Mouse (Mus musculus) Patski (cell line): ENCODE data around the gene 4833423E24Rik. TPM values are rescaled to one million over a fixed set of nuclear protein-coding genes. Genes with fewer than 3 reads are reported as not detected.

ENCODE experiments used
- ATAC-seq: fragments of 100-300 bp; one replicate; pipeline ENCODE4 v1.8.0; 2021
- CTCF ChIA-PET: fragments of 350-600 bp; sonication (Branson Sonifier 250); formaldehyde crosslinking; loops from one replicate; lab custom pipeline; 2022; ENCODE audit warnings: inconsistent platforms; lab: Charles Lee
- POLR2A ChIA-PET: fragments of 350-600 bp; sonication (Branson Sonifier 250); formaldehyde crosslinking; loops from one replicate; lab custom pipeline; 2022; ENCODE audit warnings: antibody characterized with exemption, inconsistent platforms; lab: Charles Lee
- DNase-seq: peaks from one replicate; pipeline ENCODE4 v3.0.0-alpha.2; 2011; ENCODE audit warnings: low read depth, low spot score
- H3K27me3 ChIP-seq: fragments of 371-371 bp; one replicate; pipeline ENCODE4 v1.5.1; 2021
- CTCF ChIP-seq: fragments of 100-300 bp; IDR thresholded peaks from one replicate; pipeline ENCODE4 v1.5.1; 2021
- in situ Hi-C: fragments of 300-500 bp; cut with MboI; formaldehyde crosslinking; loops from 3 replicates; pipeline ENCODE4 v1.11.1; 2018; ENCODE audit warnings: low pct_unique_long_range_greater_than_20kb, mixed read lengths
- polyA plus RNA-seq: library from polyadenylated mRNA; unstranded; gene quantifications from one replicate; pipeline ENCODE4 v1.2.3, GENCODE M21; 2021

The 4833423E24Rik gene
- polyA plus RNA-seq, result not detected

DNA sequence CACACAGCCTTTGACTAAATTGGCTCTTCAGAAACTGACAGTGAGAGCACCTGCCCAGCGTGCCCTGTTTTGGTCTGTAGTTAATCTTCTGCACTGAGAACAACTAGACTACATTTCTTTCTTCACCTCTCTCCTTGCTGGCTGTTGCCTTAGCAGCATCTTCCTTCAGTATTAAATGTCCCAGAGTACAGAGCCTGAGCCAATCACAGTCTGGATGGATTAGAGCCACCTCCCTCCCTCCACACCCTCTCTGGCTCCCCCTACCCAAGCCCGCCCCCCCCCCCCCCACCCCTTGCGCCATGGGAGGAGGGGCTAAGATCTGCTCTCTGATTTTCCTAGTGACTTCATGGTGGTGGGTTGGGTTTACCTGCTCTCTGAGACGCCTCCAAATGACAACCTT, at the start of gene 4833423E24Rik:
Gene 4833423E24Rik (minus strand): TSS at position 146 of the 400 bp plus-strand sequence.
- POLR2A ChIA-PET, result no interaction called here
- no peak for DNase-seq
- ATAC-seq, result no peak
- in situ Hi-C loops, result no loop called here
- CTCF ChIA-PET, result no interaction called here
- no peak for TF ChIP-seq CTCF
- H3K27me3 ChIP-seq, result peaks cover 3% of the 10 kb centered on the region

DNA sequence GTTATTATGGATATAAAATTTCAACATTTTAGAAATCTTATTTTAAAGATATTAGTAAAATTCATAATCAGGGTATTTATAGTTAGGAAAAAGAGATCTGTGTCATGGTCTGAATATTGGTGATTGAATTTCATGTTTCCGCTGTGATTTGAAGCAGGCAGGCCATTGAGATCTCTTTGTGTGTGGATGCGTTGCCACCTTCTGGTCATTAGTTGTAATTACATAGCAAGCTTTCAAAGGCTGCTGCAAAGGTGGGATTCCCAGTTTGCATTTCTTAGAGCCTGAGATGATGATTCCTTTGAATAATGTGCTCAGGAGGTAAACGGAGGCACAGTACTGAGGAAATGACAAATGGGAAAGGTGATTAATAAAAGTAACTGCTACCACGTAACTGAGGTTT, 42.4 kb upstream of the 4833423E24Rik start:
- CTCF ChIA-PET, result interaction anchor here (1.5 kb wide), 1 partner anchor 438 kb away, joined by 9 read pairs; no protein-coding TSS in a partner anchor
- ATAC-seq, result no peak
- in situ Hi-C loops, result loop anchor here (5.0 to 10.0 kb wide), 3 partner anchors 316 to 539 kb away; no protein-coding TSS in a partner anchor

DNA sequence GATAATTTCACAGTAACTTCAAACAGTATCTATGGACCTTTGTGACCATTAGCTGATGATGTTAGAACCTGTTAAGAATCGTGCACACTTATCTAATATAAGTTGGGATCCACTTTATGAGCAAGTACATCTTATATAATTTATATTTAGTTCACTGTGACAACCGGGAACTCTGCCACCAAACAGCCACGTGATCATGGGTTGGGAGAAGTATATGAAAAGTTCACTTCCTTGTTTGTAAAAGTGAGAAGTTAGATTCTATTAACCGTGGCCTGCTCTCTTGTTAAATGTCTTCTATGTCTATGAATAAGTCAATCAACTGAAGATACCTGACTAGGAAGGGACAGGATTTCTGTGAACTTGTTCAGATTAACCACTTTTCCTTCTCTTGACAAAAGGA, 41.4 kb upstream of the 4833423E24Rik start:
- no peak for TF ChIP-seq CTCF
- CTCF ChIA-PET, result interaction anchor here (1.5 to 1.8 kb wide), 2 partner anchors 314 to 437 kb away, joined by 7 to 9 read pairs; no protein-coding TSS in a partner anchor
- H3K27me3 ChIP-seq, result peaks cover 5% of the 10 kb centered on the region
- in situ Hi-C loops, result loop anchor here (5.0 to 10.0 kb wide), 3 partner anchors 315 to 538 kb away; no protein-coding TSS in a partner anchor
- POLR2A ChIA-PET, result no interaction called here
- ATAC-seq, result no peak
- DNase-seq, result no peak

More for the DNA sequence above, 42.4 kb upstream of the 4833423E24Rik start:
- TF ChIP-seq CTCF, result peak; percentile 84
- POLR2A ChIA-PET, result no interaction called here
- H3K27me3 ChIP-seq, result peaks cover 5% of the 10 kb centered on the region
- no peak for DNase-seq

DNA sequence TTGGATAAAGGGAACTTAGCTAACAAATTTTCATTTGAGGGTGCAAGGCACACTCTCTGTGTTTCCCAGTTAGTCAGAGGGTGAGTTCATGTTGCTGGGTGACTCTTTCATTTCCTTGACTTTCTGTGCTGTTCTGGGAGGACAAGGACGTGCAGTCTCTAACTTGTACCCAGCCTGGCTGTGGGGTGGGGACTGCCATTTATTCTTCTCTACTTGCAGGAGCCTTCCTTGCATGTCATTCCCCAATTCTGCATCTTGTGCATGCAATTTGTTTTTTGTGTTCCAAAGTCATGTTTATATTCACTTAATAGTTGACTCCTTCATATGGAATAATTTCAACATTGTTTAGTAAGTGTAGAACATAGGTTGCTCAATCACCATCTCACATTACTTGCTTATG, 36.0 kb upstream of the 4833423E24Rik start:
- DNase-seq (no peak), ATAC-seq (no peak)
- H3K27me3 ChIP-seq, result no peaks in the 10 kb centered on the region
- TF ChIP-seq CTCF, result no peak
- ChIA-PET CTCF (no interaction called here), POLR2A (no interaction called here)
- in situ Hi-C loops, result no loop called here

DNA sequence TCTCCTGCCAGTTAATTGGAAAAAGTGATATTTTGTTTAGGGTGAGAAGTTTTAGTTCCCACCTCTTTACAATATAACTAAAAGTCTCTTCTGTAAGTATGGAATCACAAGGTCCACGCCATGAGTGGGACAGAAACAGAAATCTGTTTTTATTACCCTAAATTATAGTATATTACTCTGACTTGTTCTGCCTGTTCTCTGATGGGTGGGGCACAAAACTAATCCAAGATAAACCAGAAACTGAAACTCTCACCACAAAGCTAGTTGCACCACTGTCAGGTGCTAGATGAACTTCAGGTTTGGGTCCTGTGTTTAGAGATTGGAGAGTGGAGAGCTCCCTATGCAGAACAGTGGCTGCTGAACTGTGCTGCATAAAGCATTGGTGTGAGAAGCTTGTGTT, 15.1 kb upstream of the 4833423E24Rik start:
- DNase-seq, result no peak
- in situ Hi-C loops, result no loop called here
- ChIA-PET POLR2A (no interaction called here), CTCF (no interaction called here)
- no peak for ATAC-seq
- no peak for TF ChIP-seq CTCF
- H3K27me3 ChIP-seq, result peaks cover 8% of the 10 kb centered on the region

DNA sequence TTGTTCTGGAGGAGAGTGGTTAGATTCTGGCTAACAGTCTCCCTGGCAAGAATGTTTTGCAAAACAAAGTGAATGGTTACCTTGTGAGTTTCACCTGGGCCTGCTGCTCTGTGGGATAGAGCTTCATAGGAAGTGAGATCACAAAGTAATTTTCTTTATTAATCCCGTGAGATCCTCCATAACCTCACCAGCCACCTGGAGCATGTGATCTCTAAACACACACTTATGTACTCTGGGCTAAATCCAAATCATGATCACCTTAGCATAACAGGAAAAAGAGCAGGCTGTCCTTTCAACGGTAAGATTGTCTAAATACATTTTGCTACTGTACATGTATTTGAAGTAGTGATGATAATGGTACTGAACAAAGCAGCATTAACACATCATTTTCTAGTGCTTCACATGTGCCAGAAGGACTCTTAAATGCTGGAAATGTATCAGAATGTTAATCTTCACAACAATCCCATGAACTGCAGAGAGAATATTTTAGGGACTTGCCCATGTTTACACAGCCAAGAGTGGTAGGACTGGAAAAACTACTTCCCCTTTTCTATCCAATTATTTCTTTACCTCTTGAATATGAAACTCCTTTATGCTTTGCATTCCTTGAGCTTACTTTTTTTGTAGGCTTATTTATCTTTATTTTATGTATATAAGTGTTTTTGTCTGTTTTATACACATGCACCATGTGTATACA, 13.4 kb upstream of the 4833423E24Rik start:
- H3K27me3 ChIP-seq, result peaks cover 8% of the 10 kb centered on the region
- DNase-seq (no peak), ATAC-seq (no peak)
- no peak for TF ChIP-seq CTCF
- POLR2A ChIA-PET, result no interaction called here
- CTCF ChIA-PET, result no interaction called here
- in situ Hi-C loops, result no loop called here

DNA sequence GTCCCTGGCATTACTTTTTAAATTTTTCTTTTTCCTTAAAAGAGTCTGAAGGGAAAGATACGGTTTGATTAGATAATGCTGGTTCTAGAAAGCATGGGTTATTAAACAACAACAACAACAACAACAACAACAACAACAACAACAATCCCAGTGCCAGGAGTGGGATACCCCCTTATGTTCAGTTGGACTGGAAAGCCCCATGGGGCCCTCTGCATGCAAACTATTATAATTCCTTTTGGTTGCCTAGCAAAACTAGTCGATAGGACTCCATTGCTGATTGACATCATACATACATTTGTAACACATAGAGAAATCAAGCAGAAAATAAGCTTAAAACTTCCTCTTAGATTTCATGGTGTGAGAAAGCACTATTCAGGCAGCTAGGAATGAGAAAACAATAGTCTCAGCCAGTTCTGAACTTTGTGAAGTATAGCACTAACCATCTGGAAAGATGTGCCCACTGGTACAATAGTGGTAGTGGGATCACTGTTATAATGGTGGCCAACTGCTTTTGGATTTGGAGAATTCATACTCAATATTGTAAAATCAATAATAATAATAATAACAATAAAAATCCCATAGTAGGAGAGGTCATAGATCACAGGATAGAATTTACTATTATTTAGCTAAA, 4.2 kb upstream of the 4833423E24Rik start:
- CTCF ChIA-PET, result interaction anchor here (1.5 kb wide), 1 partner anchor 9 kb away, joined by 3 read pairs; no protein-coding TSS in a partner anchor
- DNase-seq, result no peak
- POLR2A ChIA-PET, result no interaction called here

DNA sequence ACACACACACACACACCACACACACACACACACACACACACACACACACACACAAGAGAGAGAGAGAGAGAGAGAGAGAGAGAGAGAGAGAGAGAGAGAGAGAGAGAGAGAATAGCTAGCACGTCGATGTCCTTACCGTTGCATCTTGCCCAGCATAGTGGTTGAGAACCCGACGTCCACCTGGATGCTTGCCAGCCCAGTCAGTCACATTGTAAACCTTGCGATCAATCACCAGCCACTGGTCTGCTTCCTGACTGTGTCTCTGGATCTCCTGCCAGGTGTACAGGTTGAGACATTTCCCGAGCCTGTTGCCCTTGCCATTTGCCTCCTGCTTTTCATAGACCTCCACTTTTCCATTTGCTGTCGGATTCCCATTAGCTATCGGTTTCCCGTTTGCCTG, 532 bp downstream of the 4833423E24Rik start:
- no peak for TF ChIP-seq CTCF
- in situ Hi-C loops, result no loop called here
- CTCF ChIA-PET, result no interaction called here
- DNase-seq, result no peak
- ATAC-seq, result no peak
- peaks cover 3% of the 10 kb centered on the region for H3K27me3 ChIP-seq
- POLR2A ChIA-PET, result no interaction called here

More for the DNA sequence above, 4.2 kb upstream of the 4833423E24Rik start:
- H3K27me3 ChIP-seq, result peaks cover 3% of the 10 kb centered on the region
- in situ Hi-C loops, result no loop called here
- no peak for ATAC-seq
- TF ChIP-seq CTCF, result no peak

DNA sequence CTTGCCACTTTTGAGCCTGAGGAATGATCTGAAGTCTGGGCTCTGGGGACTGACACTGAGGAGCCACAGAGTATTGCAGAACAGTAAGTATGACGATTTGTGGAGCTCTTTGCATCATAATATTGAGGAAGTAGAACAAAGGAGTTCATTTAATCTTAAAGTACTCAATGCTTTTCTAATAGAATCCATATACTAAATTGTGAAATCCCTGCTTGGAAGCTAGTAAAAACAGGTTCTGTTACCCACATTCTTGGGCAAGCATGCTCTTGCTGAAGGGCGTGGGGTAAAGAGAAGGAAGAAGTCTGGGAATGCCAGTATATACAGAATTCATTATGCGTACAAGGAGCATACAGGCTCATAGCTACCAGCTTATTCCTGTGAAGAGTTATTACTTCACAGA, 8.4 kb downstream of the 4833423E24Rik start:
- no peak for TF ChIP-seq CTCF
- ATAC-seq (no peak), DNase-seq (no peak)
- in situ Hi-C loops, result no loop called here
- peaks cover 6% of the 10 kb centered on the region for H3K27me3 ChIP-seq
- ChIA-PET CTCF (no interaction called here), POLR2A (no interaction called here)

DNA sequence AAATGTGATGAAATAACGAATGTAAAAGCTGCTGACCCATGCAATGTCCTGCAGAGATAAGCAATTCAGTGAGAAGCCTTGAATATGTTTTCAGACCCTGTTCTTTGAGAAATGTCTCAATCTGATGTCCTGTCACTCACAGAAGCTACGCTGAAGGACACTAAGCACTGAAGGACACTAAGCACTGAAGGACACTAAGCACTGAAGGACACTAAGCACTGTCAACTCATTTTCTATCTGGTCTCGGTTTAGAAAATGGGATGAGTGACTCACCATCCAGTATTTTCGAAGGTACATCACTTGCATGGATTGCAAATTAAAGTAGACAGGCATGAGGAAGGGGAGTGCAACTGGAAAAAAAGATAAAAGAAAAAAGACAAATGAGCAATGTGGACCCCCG, 28.4 kb downstream of the 4833423E24Rik start:
- CTCF ChIA-PET, result interaction anchor here (0.9 kb wide), 1 partner anchor 9 kb away, joined by 4 read pairs; no protein-coding TSS in a partner anchor
- in situ Hi-C loops, result no loop called here
- DNase-seq, result no peak

DNA sequence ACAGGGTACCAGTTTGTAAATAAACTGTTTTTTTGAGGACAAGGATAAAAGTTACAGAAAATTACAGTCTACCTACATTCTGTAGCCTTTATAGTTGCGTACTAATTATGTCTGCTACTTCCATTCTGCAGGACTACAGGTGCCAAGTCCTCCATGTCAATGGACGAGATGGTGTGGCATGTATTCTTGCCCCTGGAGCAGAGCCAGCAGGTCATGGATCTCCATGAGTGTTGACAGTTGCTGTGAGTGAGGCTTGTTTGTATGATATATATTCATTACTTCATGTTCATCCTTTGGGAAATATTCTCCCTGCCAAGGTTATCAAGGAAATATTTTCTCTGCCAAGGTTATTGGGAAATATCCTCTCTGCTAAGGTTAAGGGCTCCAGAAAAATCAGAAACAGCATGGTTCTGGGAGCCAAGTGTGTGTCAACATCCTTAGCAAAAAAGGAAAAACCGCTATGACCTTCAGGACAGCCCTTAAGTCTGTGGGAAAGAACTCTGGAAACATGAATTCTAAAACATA, 52.0 kb downstream of the 4833423E24Rik start:
- CTCF ChIA-PET, result no interaction called here
- H3K27me3 ChIP-seq, result no peaks in the 10 kb centered on the region
- in situ Hi-C loops, result no loop called here
- no peak for TF ChIP-seq CTCF
- DNase-seq, result no peak
- POLR2A ChIA-PET, result no interaction called here
- no peak for ATAC-seq

More for the DNA sequence above, 28.4 kb downstream of the 4833423E24Rik start:
- TF ChIP-seq CTCF, result no peak
- POLR2A ChIA-PET, result no interaction called here
- H3K27me3 ChIP-seq, result no peaks in the 10 kb centered on the region
- no peak for ATAC-seq
